Mouse (Mus musculus): Measurements from ENCODE around the gene Npb. TPM values are rescaled to one million over a fixed set of nuclear protein-coding genes. Genes with fewer than 3 reads are reported as not detected.
A peak's percentile ranks its signal among the peaks of the same experiment; 100 is the strongest.

The Npb gene
- polyA plus RNA-seq, 1 experiment from 2014 or later = 2.2 TPM

- H3K4me3 ChIP-seq = 0 out of 2 replicates have a peak overlapping the region, but pooled peaks have one; percentile 99
- no peaks in the 10 kb centered on the region for H3K9me3 ChIP-seq
- H3K4me1 ChIP-seq = peaks cover 38% of the 10 kb centered on the region
- 0 out of 2 replicates have a peak overlapping the region, but pooled peaks have one; percentile 64 for H3K27ac ChIP-seq
- no peaks in the 10 kb centered on the region for H3K27me3 ChIP-seq
- H3K9ac ChIP-seq = no peak overlapping the region
- 34% methylated on average over 7 of the region's 7 CpGs for WGBS
- ATAC-seq (ENCODE audit: insufficient number of reproducible peaks, low FRiP score, low TSS enrichment, low read depth) = no peak
- peaks cover 27% of the 10 kb centered on the region for H3K36me3 ChIP-seq
- peak overlapping the region; percentile 80 for H3K4me2 ChIP-seq
Observed at GRCm38 (mm10) chr11:120630881-120631725, 22.8 kb downstream of the Npb start.

GRCm38 (mm10) chr11:120631726-120632448, 23.6 kb downstream of the Npb start:
- no peak overlapping the region for H3K9ac ChIP-seq
- peaks cover 38% of the 10 kb centered on the region for H3K4me1 ChIP-seq
- WGBS = 62% methylated on average over 4 of the region's 4 CpGs
- H3K27me3 ChIP-seq = no peaks in the 10 kb centered on the region
- H3K36me3 ChIP-seq = peaks cover 22% of the 10 kb centered on the region
- no peak for ATAC-seq (ENCODE audit: insufficient number of reproducible peaks, low FRiP score, low TSS enrichment, low read depth)
- H3K4me2 ChIP-seq = peak overlapping the region; percentile 80
- no peaks in the 10 kb centered on the region for H3K9me3 ChIP-seq
- peak overlapping the region; percentile 99 for H3K4me3 ChIP-seq
- H3K27ac ChIP-seq = peak overlapping the region; percentile 91; the same call in 1 of the 2 replicates

- peak; percentile 80 for ATAC-seq (ENCODE audit: insufficient number of reproducible peaks, low FRiP score, low TSS enrichment, low read depth)
- Histone ChIP-seq H3K4me3 (peak overlapping the region; percentile 99), H3K27me3 (no peaks in the 10 kb centered on the region), H3K36me3 (peaks cover 12% of the 10 kb centered on the region), H3K4me2 (peak overlapping the region; percentile 80), H3K9me3 (no peaks in the 10 kb centered on the region), H3K4me1 (peaks cover 38% of the 10 kb centered on the region), H3K27ac (peak overlapping the region; percentile 91), H3K9ac (peak overlapping the region; percentile 93)
- under 1% methylated on average over 100 of the region's 116 CpGs for WGBS
Observed at GRCm38 (mm10) chr11:120632559-120633519, 24.6 kb downstream of the Npb start.

GRCm38 (mm10) chr11:120633520-120634343, 25.5 kb downstream of the Npb start, which contains the start of gene Mafg:
Mafg (minus strand) TSS chr11:120633600.
- peak; percentile 82 for ATAC-seq (ENCODE audit: insufficient number of reproducible peaks, low FRiP score, low TSS enrichment, low read depth)
- peak within 1 kb of the TSS; percentile 99 for H3K4me3 ChIP-seq
- peaks cover 9% of the 10 kb centered on the region for H3K36me3 ChIP-seq
- peak within 1 kb of the TSS; percentile 80 for H3K4me2 ChIP-seq
- H3K9ac ChIP-seq = peak within 1 kb of the TSS; percentile 93
- peaks cover 38% of the 10 kb centered on the region for H3K4me1 ChIP-seq
- 11% methylated on average over 58 of the region's 58 CpGs for WGBS
- H3K27me3 ChIP-seq = no peaks in the 10 kb centered on the region
- H3K9me3 ChIP-seq = no peaks in the 10 kb centered on the region
- peak within 1 kb of the TSS; percentile 91 for H3K27ac ChIP-seq

- WGBS = 85% methylated on average over 5 of the region's 5 CpGs
- no peaks in the 10 kb centered on the region for H3K36me3 ChIP-seq
- no peak overlapping the region for H3K27ac ChIP-seq
- H3K4me2 ChIP-seq = no peak overlapping the region
- ATAC-seq (ENCODE audit: insufficient number of reproducible peaks, low FRiP score, low TSS enrichment, low read depth) = no peak
- no peaks in the 10 kb centered on the region for H3K27me3 ChIP-seq
- H3K4me3 ChIP-seq = no peak overlapping the region
- no peaks in the 10 kb centered on the region for H3K9me3 ChIP-seq
- H3K9ac ChIP-seq = no peak overlapping the region
- H3K4me1 ChIP-seq = peaks cover 33% of the 10 kb centered on the region
Observed at GRCm38 (mm10) chr11:120634810-120635209, 26.5 kb downstream of the Npb start.

GRCm38 (mm10) chr11:120641255-120641654, 33.0 kb downstream of the Npb start:
- H3K4me2 ChIP-seq = no peak overlapping the region
- H3K4me3 ChIP-seq = no peak overlapping the region
- WGBS = 57% methylated on average over 9 of the region's 9 CpGs
- no peaks in the 10 kb centered on the region for H3K36me3 ChIP-seq
- no peaks in the 10 kb centered on the region for H3K27me3 ChIP-seq
- no peak overlapping the region for H3K27ac ChIP-seq
- no peak for ATAC-seq (ENCODE audit: insufficient number of reproducible peaks, low FRiP score, low TSS enrichment, low read depth)
- H3K4me1 ChIP-seq = peaks cover 26% of the 10 kb centered on the region
- H3K9me3 ChIP-seq = no peaks in the 10 kb centered on the region
- H3K9ac ChIP-seq = no peak overlapping the region

GRCm38 (mm10) chr11:120641869-120642268, 33.6 kb downstream of the Npb start:
- no peaks in the 10 kb centered on the region for H3K27me3 ChIP-seq
- no peaks in the 10 kb centered on the region for H3K36me3 ChIP-seq
- H3K4me2 ChIP-seq = peak overlapping the region; percentile 90; the same call in 1 of the 2 replicates
- peaks cover 26% of the 10 kb centered on the region for H3K4me1 ChIP-seq
- peak overlapping the region; percentile 62; the same call in 1 of the 2 replicates for H3K9ac ChIP-seq
- peak overlapping the region; percentile 56 for H3K4me3 ChIP-seq
- no peak for ATAC-seq (ENCODE audit: insufficient number of reproducible peaks, low FRiP score, low TSS enrichment, low read depth)
- no peaks in the 10 kb centered on the region for H3K9me3 ChIP-seq
- H3K27ac ChIP-seq = no peak overlapping the region
- WGBS = 79% methylated on average over 8 of the region's 8 CpGs

GRCm38 (mm10) chr11:120642939-120643600, 34.8 kb downstream of the Npb start:
- Histone ChIP-seq H3K36me3 (no peaks in the 10 kb centered on the region), H3K4me3 (peak overlapping the region; percentile 56), H3K9me3 (no peaks in the 10 kb centered on the region), H3K9ac (peak overlapping the region; percentile 62), H3K4me2 (peak overlapping the region; percentile 90), H3K27me3 (peaks cover 11% of the 10 kb centered on the region), H3K27ac (peak overlapping the region; percentile 87), H3K4me1 (peaks cover 30% of the 10 kb centered on the region)
- peak; percentile 25 for ATAC-seq (ENCODE audit: insufficient number of reproducible peaks, low FRiP score, low TSS enrichment, low read depth)
- under 1% methylated on average over 18 of the region's 18 CpGs for WGBS

GRCm38 (mm10) chr11:120643601-120643987, 35.3 kb downstream of the Npb start, which contains the start of gene Pycr1:
Pycr1 (minus strand) TSS chr11:120643769.
- Histone ChIP-seq H3K9me3 (no peaks in the 10 kb centered on the region), H3K4me3 (peak within 1 kb of the TSS; percentile 56), H3K4me2 (peak within 1 kb of the TSS; percentile 90), H3K27ac (peak within 1 kb of the TSS; percentile 87), H3K36me3 (no peaks in the 10 kb centered on the region), H3K9ac (peak within 1 kb of the TSS; percentile 62), H3K27me3 (peaks cover 13% of the 10 kb centered on the region), H3K4me1 (peaks cover 33% of the 10 kb centered on the region)
- WGBS = under 1% methylated on average over 15 of the region's 15 CpGs
- ATAC-seq (ENCODE audit: insufficient number of reproducible peaks, low FRiP score, low TSS enrichment, low read depth) = peak; percentile 98

Measured in limb, embryonic 15.5 days (tissue).